Mouse (Mus musculus): ENCODE measurements at regions not wholly inside any gene's neighbourhood (a gene's known extent, or its start where the extent isn't known, plus 50 kb on each side); places are given as distances from the start of the nearest gene placed in this dataset.

GRCm38 (mm10) chr4:152959627-152960230, 482.1 kb upstream of the Kcnab2 start:
- no peaks in the 10 kb centered on the region for H3K36me3 ChIP-seq (ENCODE audit: control insufficient read depth, insufficient read depth)
- no peaks in the 10 kb centered on the region for H3K79me3 ChIP-seq (ENCODE audit: low read depth)
- H3K4me3 ChIP-seq (ENCODE audit: insufficient read depth, poor library complexity, severe bottlenecking) = no peak overlapping the region
- no peaks in the 10 kb centered on the region for H3K27me3 ChIP-seq (ENCODE audit: control insufficient read depth, insufficient read depth, insufficient read length)
- TF ChIP-seq CTCF (IDR thresholded peaks at IDR 0.05; ENCODE audit: control insufficient read depth, insufficient read depth, insufficient read length) = no peak
- TF ChIP-seq MYOD1 (IDR thresholded peaks at IDR 0.05; ENCODE audit: control insufficient read depth, insufficient read length, low read depth) = no peak
- TF ChIP-seq USF1 (IDR thresholded peaks at IDR 0.05; ENCODE audit: low read depth) = no peak
- no peak for TF ChIP-seq FOSL1 (IDR thresholded peaks at IDR 0.05; ENCODE audit: insufficient read depth, low read length, poor library complexity, severe bottlenecking)
- no peak for TF ChIP-seq MYOG (IDR thresholded peaks at IDR 0.05; ENCODE audit: control insufficient read depth, extremely low read depth, insufficient read length)
- no peak for TF ChIP-seq CEBPB (IDR thresholded peaks at IDR 0.05; ENCODE audit: low read depth)
- no peak for TF ChIP-seq MAX (IDR thresholded peaks at IDR 0.05)
- no peaks in the 10 kb centered on the region for H3K79me2 ChIP-seq (ENCODE audit: control insufficient read depth, insufficient read depth)
- no peak overlapping the region for H3ac ChIP-seq (ENCODE audit: control insufficient read depth, insufficient read length, low read depth)

- TF ChIP-seq USF1 (IDR thresholded peaks at IDR 0.05; ENCODE audit: low read depth) (no peak), MYOG (IDR thresholded peaks at IDR 0.05; ENCODE audit: control insufficient read depth, extremely low read depth, insufficient read length) (no peak), MYOD1 (IDR thresholded peaks at IDR 0.05; ENCODE audit: control insufficient read depth, insufficient read length, low read depth) (no peak), MAX (IDR thresholded peaks at IDR 0.05) (no peak), CTCF (IDR thresholded peaks at IDR 0.05; ENCODE audit: control insufficient read depth, insufficient read depth, insufficient read length) (no peak), CEBPB (IDR thresholded peaks at IDR 0.05; ENCODE audit: low read depth) (no peak), FOSL1 (IDR thresholded peaks at IDR 0.05; ENCODE audit: insufficient read depth, low read length, poor library complexity, severe bottlenecking) (no peak)
- H3ac ChIP-seq (ENCODE audit: control insufficient read depth, insufficient read length, low read depth) = no peak overlapping the region
These were observed 475.7 kb upstream of the Kcnab2 start for GRCm38 (mm10) chr4:152953237-152953974.

GRCm38 (mm10) chr4:152948956-152949355, 471.3 kb upstream of the Kcnab2 start:
- no peaks in the 10 kb centered on the region for H3K36me3 ChIP-seq (ENCODE audit: control insufficient read depth, insufficient read depth)
- H3K4me3 ChIP-seq (ENCODE audit: insufficient read depth, poor library complexity, severe bottlenecking) = no peak overlapping the region
- H3K79me3 ChIP-seq (ENCODE audit: low read depth) = no peaks in the 10 kb centered on the region
- H3K79me2 ChIP-seq (ENCODE audit: control insufficient read depth, insufficient read depth) = no peaks in the 10 kb centered on the region
- H3ac ChIP-seq (ENCODE audit: control insufficient read depth, insufficient read length, low read depth) = no peak overlapping the region
- TF ChIP-seq CEBPB (IDR thresholded peaks at IDR 0.05; ENCODE audit: low read depth) = no peak
- TF ChIP-seq FOSL1 (IDR thresholded peaks at IDR 0.05; ENCODE audit: insufficient read depth, low read length, poor library complexity, severe bottlenecking) = no peak
- no peak for TF ChIP-seq CTCF (IDR thresholded peaks at IDR 0.05; ENCODE audit: control insufficient read depth, insufficient read depth, insufficient read length)
- TF ChIP-seq MAX (IDR thresholded peaks at IDR 0.05) = no peak
- no peak for TF ChIP-seq MYOG (IDR thresholded peaks at IDR 0.05; ENCODE audit: control insufficient read depth, extremely low read depth, insufficient read length)
- no peak for TF ChIP-seq MYOD1 (IDR thresholded peaks at IDR 0.05; ENCODE audit: control insufficient read depth, insufficient read length, low read depth)
- no peaks in the 10 kb centered on the region for H3K27me3 ChIP-seq (ENCODE audit: control insufficient read depth, insufficient read depth, insufficient read length)

More at GRCm38 (mm10) chr4:152953237-152953974, 475.7 kb upstream of the Kcnab2 start:
- Histone ChIP-seq H3K27me3 (ENCODE audit: control insufficient read depth, insufficient read depth, insufficient read length) (no peaks in the 10 kb centered on the region), H3K79me3 (ENCODE audit: low read depth) (no peaks in the 10 kb centered on the region), H3K79me2 (ENCODE audit: control insufficient read depth, insufficient read depth) (no peaks in the 10 kb centered on the region), H3K36me3 (ENCODE audit: control insufficient read depth, insufficient read depth) (no peaks in the 10 kb centered on the region), H3K4me3 (ENCODE audit: insufficient read depth, poor library complexity, severe bottlenecking) (no peak overlapping the region)

- no peak overlapping the region for H3ac ChIP-seq (ENCODE audit: control insufficient read depth, insufficient read length, low read depth)
- H3K36me3 ChIP-seq (ENCODE audit: control insufficient read depth, insufficient read depth) = no peaks in the 10 kb centered on the region
- no peaks in the 10 kb centered on the region for H3K27me3 ChIP-seq (ENCODE audit: control insufficient read depth, insufficient read depth, insufficient read length)
- no peak for TF ChIP-seq USF1 (IDR thresholded peaks at IDR 0.05; ENCODE audit: low read depth)
- no peak for TF ChIP-seq CEBPB (IDR thresholded peaks at IDR 0.05; ENCODE audit: low read depth)
- no peak for TF ChIP-seq MYOG (IDR thresholded peaks at IDR 0.05; ENCODE audit: control insufficient read depth, extremely low read depth, insufficient read length)
- no peak for TF ChIP-seq MAX (IDR thresholded peaks at IDR 0.05)
- TF ChIP-seq CTCF (IDR thresholded peaks at IDR 0.05; ENCODE audit: control insufficient read depth, insufficient read depth, insufficient read length) = no peak
- no peak for TF ChIP-seq MYOD1 (IDR thresholded peaks at IDR 0.05; ENCODE audit: control insufficient read depth, insufficient read length, low read depth)
- no peak for TF ChIP-seq FOSL1 (IDR thresholded peaks at IDR 0.05; ENCODE audit: insufficient read depth, low read length, poor library complexity, severe bottlenecking)
- no peaks in the 10 kb centered on the region for H3K79me2 ChIP-seq (ENCODE audit: control insufficient read depth, insufficient read depth)
- H3K79me3 ChIP-seq (ENCODE audit: low read depth) = no peaks in the 10 kb centered on the region
- H3K4me3 ChIP-seq (ENCODE audit: insufficient read depth, poor library complexity, severe bottlenecking) = no peak overlapping the region
These were observed 463.5 kb upstream of the Kcnab2 start for GRCm38 (mm10) chr4:152941159-152941558.

DNA sequence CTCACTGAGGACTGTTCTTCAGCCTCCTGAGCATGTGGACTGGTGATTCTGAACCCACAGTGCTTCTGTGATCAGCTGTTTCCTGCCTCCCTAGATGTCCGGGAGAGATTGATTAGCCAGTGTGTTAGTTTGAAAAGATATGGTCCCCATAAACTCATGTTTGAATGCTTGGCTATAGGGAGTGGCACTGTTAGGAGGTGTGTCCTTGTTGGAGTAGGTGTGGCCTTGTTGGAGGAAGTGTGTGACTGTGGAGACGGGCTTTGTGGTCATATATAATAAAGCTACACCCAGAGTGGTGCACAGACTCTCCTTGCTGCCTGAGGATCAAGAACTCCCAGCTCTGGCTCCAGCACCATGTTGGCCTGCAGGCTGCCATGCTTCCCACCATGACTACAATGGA, 458.9 kb upstream of the Kcnab2 start:
- no peaks in the 10 kb centered on the region for H3K36me3 ChIP-seq (ENCODE audit: control insufficient read depth, insufficient read depth)
- no peaks in the 10 kb centered on the region for H3K79me2 ChIP-seq (ENCODE audit: control insufficient read depth, insufficient read depth)
- H3K79me3 ChIP-seq (ENCODE audit: low read depth) = no peaks in the 10 kb centered on the region
- no peaks in the 10 kb centered on the region for H3K27me3 ChIP-seq (ENCODE audit: control insufficient read depth, insufficient read depth, insufficient read length)
- TF ChIP-seq CEBPB (IDR thresholded peaks at IDR 0.05; ENCODE audit: low read depth) = no peak
- TF ChIP-seq MYOG (IDR thresholded peaks at IDR 0.05; ENCODE audit: control insufficient read depth, extremely low read depth, insufficient read length) = no peak
- no peak for TF ChIP-seq CTCF (IDR thresholded peaks at IDR 0.05; ENCODE audit: control insufficient read depth, insufficient read depth, insufficient read length)
- TF ChIP-seq USF1 (IDR thresholded peaks at IDR 0.05; ENCODE audit: low read depth) = no peak
- TF ChIP-seq MAX (IDR thresholded peaks at IDR 0.05) = no peak
- TF ChIP-seq MYOD1 (IDR thresholded peaks at IDR 0.05; ENCODE audit: control insufficient read depth, insufficient read length, low read depth) = no peak
- no peak for TF ChIP-seq FOSL1 (IDR thresholded peaks at IDR 0.05; ENCODE audit: insufficient read depth, low read length, poor library complexity, severe bottlenecking)
- H3K4me3 ChIP-seq (ENCODE audit: insufficient read depth, poor library complexity, severe bottlenecking) = no peak overlapping the region
- H3ac ChIP-seq (ENCODE audit: control insufficient read depth, insufficient read length, low read depth) = no peak overlapping the region

Measured in C2C12 (cell line).